Mouse (Mus musculus) left cerebral cortex, postnatal 4 days (tissue): Measurements from ENCODE around the gene Meis1. TPM values are rescaled to one million over a fixed set of nuclear protein-coding genes. Genes with fewer than 3 reads are reported as not detected.

ENCODE experiments used
- DNase-seq: peaks from one replicate; pipeline ENCODE4 v3.0.0-alpha.2; 2022
- intact Hi-C: fragments of 180-260 bp; cut with DNase I; formaldehyde crosslinking; loops from one replicate; pipeline ENCODE4 v1.15.1; 2025
- total RNA-seq, 2 experiments: library from RNA; stranded (reverse); gene quantifications; 2 replicates each; pipeline ENCODE4 v1.2.3; 2021

The Meis1 gene
- total RNA-seq, 2 experiments from 2014 or later = 9.1 to 9.7 TPM

DNA sequence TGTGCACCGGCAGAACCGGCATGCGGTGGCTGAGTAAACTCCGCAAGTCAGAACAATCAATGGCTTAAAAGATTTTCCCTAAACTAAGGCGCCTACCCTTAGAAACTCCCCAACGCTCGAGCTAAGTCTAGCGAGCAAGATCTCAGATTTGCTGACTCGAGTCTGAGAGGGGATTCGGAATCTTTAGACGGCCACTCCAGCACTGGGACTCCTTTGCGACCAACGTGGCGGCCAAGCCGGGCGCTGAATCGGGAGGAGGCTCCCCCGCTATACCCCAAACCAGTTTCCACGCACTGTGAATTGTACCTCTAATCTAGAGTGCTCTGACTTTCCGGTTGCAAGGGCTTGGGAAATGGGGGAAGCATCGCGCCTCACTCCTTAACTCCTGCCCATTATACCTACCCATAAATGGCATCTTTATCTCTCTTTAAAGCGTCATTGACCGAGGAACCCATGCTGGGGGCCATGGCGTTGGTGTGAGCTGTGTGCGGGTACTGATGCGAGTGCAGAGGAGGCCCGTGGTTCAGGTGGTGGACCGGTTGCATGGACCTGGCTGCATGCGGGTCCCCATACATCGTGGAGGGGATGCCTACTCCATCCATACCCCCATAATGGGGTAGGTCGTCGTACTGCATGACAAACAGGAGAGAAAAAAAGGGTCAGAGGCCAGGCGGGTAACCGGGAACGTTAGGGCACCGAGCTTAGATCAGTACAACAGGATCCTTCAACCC lies 2.9 kb downstream of the Meis1 start:
- intact Hi-C loops = loop anchor here (5.0 kb wide), 1 partner anchor 1739 kb away; no protein-coding TSS in a partner anchor
- DNase-seq = no peak

DNA sequence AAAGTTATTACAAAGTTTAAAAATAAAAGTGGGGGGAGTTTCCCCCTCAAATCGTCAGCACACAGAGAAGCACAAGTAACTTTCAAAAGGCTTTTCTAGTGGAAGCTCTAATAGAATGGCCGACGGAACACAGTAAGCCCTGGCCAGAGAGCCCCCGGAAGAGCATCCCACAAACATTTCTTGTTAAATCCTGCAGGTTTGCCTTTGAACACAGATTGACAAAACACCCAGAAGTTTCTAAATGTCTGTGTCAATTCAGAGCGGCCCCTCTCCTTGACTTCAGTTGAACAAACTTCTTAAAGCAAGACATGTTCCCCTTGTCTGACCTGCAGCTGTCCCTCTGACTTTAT lies 3.4 kb downstream of the Meis1 start:
- intact Hi-C loops = loop anchor here (5.0 kb wide), 1 partner anchor 1738 kb away; no protein-coding TSS in a partner anchor
- DNase-seq = no peak

DNA sequence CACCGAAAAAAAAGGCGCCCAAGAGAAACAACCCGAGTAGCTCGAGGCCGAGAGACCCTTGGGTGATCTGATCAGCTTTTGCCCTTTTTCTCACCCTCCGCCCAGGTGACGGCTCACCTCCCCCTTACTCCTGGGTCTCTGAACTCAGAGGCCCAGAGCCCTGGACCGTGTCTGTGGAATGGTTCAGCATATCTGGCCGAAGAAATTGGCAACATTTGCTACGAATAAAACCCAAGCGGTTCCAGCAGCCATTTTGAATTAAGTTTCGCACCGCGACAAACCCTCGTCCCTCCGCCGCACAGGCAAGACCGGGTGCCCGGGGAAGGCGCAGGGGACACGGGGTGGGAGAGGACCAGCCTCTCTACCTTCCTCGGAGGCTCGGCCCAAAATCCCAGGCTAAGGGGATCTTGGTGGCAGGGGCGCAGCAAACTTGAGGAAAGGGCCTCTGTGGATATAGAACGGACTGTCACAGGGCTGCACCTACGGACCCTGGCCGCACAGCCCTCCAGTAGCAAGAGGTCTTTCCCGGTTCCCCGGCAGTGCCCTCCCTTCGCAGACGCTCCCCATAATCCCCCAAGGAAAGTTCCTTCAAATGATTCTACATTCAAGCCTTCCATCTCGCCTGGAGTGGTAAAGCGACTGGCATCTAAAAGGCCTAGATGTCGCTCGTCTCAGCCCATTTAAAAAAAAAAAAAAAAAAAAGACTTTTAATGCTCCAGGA lies 4.2 kb downstream of the Meis1 start:
- intact Hi-C loops = loop anchor here (5.0 kb wide), 1 partner anchor 1737 kb away; no protein-coding TSS in a partner anchor
- no peak for DNase-seq

- intact Hi-C loops = no loop called here
- DNase-seq = no peak
Measured at GRCm38 (mm10) chr11:19014113-19014440, 4.7 kb downstream of the Meis1 start.

- DNase-seq = no peak
- intact Hi-C loops = no loop called here
Measured at GRCm38 (mm10) chr11:19013141-19014112, 5.4 kb downstream of the Meis1 start.

GRCm38 (mm10) chr11:19012463-19013115 lies 6.2 kb downstream of the Meis1 start:
- DNase-seq = no peak
- intact Hi-C loops = no loop called here

- no peak for DNase-seq
- intact Hi-C loops = no loop called here
Measured at GRCm38 (mm10) chr11:19012001-19012400, 6.8 kb downstream of the Meis1 start.

GRCm38 (mm10) chr11:19011108-19011805 lies 7.5 kb downstream of the Meis1 start:
- DNase-seq = no peak
- intact Hi-C loops = no loop called here

- intact Hi-C loops = no loop called here
- DNase-seq = peak; percentile 64
Measured at GRCm38 (mm10) chr11:19010396-19010811, 8.4 kb downstream of the Meis1 start.

- intact Hi-C loops = no loop called here
Measured at GRCm38 (mm10) chr11:19009536-19010395, 9.0 kb downstream of the Meis1 start.

DNA sequence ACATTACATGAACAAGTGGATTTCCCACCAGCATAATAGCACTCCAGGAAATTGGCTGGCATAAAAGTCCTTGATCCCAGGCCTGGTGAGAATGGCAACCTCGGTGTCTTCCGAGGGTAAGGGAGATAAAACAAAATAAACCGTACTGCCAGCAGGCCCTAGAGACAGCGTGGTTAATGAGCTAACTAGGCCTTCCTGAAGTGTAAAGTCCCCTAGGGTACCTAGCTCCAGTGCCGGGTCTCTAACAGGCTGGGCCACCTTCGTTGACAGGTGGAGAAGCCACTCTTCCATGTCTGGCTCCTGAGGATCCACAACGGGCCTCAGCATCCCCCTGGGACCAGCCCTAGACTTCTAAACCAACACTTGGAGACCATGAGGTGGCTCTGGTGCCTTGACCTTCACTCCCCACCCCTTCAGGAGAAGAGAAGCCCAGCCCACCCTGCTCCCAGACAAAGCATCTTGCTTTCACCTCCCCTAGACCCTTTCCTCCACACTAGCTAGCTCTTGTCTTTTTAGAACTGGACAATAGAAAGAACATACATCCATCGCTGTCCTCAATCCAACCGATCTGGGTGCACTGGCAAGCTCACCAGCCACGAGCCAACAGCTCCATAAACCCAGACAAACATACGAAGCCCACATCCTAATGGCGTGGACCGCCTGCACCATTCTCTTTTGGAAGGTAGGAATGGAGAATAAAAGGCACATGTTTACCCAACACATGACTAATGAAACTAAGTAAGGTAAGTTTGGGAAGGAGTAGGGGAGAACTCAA lies 10.0 kb downstream of the Meis1 start:
- intact Hi-C loops = no loop called here
- no peak for DNase-seq

More at GRCm38 (mm10) chr11:19009536-19010395, 9.0 kb downstream of the Meis1 start:
- DNase-seq = no peak

DNA sequence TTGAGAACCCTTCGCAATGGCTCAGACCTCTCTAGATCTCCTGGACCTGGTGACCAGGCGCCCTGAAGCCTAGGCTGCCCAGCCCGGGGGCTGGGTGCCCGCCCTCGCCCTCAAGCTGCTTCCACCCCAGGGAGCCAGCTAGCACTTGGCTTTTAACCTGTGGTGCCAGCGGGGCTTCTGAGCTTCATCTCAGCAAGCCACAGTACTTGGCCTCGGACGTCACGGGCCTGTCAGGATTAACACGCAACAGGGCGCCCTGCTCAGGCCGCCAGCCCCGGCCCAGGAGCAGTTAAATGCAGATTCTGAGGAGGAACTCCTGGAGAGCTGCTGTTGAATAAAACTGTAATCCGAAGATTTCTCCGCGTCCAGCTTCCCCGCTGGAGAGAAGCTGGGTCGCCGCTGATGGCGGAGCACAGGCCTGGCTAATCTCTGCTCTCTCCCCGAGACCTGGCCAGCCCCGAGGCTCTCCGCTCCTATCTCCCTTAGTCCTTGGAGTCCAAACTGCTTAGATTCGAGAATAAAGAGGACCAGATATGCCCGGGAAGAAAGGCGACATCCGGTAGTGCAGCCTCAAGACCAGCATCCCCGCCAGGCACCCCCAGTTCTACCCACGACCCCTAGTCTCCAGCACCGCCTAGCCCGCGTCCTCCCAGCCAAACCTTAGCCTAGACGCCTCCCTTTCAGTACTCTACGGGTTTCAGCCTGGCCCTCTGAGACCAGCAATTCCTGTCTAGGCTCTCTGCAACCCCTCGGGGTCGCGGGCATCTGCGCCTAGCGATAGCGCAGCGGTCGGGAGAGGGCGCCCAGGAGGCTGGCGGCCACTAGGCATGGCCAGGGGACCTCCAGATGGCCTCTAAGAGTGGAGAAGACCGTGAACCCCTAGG lies 11.0 kb downstream of the Meis1 start:
- intact Hi-C loops = no loop called here
- peak; percentile 62 for DNase-seq

GRCm38 (mm10) chr11:19007068-19007467 lies 11.7 kb downstream of the Meis1 start:
- intact Hi-C loops = no loop called here
- no peak for DNase-seq

DNA sequence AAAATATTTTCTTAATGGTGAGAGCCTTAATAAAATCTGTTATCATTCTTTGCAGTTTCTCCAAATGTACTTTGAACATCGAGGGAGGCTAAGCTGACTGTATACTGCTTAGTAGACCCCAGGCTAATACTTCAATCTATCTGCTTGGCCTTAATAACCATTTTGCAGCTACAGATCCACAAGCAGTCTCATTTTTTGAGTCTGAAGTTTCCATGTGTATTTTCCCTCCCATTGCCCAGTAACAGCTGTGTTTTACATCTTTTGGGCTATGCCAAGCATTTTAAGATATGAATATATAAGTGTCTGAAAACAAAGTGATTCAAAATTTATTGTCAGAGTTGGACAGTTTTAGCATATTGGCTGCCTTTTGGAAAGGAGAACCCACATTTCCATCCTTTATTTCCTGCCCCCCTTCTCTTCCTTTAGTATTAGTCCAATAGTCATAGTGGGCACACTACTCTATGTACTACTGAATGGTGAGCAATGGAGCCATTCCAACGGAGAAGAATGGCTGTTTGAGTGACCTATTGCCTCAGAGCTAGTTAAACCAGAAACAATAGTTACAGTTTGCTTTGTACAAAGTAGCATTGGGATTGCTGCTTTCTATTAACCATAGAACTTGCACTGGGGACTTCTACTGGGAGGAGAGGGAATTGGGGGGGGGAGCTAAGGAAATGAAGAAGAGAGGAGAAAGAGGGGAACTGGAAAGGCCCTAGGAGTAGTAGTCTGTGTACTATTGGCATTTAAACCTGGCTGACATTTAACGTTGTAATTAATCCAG lies 12.7 kb downstream of the Meis1 start:
- DNase-seq = no peak
- intact Hi-C loops = no loop called here

DNA sequence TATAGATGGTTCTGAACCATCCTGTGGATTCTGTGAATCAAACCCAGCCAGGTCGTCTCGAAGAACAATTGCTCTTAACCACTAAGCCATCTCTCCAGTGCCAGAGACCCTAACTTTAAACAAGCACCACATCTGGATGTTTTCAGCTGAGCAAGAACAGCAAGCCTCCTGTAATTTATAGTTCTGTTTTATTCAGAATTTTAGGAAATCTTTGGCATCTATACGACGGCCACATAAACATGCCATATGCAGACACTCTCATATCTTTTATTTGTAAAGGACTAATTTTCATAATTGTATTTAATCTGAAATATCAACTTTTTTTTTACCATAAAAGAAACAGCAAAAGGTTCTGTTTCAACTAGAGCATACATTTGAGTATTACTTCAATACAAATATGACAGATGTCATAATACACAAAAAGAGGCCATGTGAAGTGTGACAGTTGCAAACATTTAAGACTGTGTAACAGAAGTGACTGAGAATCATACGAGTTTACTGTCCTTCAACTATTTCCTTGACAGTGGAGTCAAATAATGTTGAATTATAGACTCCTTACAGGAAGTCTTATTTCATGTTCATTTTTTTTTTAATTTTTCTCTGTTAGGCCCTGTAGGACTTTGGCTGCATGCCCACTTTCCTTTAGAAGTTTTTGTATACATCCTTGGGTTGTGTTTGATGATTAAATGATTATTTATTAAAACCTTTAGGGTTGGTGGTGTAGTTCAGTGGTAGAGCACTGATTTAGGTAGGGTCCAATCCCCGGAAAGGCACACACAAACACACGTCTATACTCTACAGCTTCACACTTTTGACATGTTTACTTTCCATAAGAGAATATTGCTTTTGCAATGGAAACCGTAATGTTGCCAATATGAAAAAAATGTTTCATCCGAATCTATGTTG lies 13.5 kb downstream of the Meis1 start:
- no peak for DNase-seq
- intact Hi-C loops = no loop called here
